Mouse (Mus musculus) WW6 (cell line): ENCODE measurements around the gene Mgrn1.

Source experiments
- DNase-seq: peaks from one replicate; pipeline ENCODE4 v3.0.0-alpha.2; 2013; ENCODE audit warnings: low read depth, low spot score

Gene Mgrn1

GRCm38 (mm10) chr16:4907972-4908371, 21.9 kb downstream of the Mgrn1 start:
- DNase-seq: no peak

GRCm38 (mm10) chr16:4909745-4910144, 23.7 kb downstream of the Mgrn1 start:
- DNase-seq: no peak

GRCm38 (mm10) chr16:4910758-4911157, 24.7 kb downstream of the Mgrn1 start:
- DNase-seq: no peak

GRCm38 (mm10) chr16:4912074-4912648, 26.1 kb downstream of the Mgrn1 start:
- no peak for DNase-seq

- DNase-seq: no peak
Measured at GRCm38 (mm10) chr16:4912907-4913782, 27.1 kb downstream of the Mgrn1 start.

- DNase-seq: peak; percentile 43
Measured at GRCm38 (mm10) chr16:4913783-4914735, 28.0 kb downstream of the Mgrn1 start.

GRCm38 (mm10) chr16:4915931-4916330, 29.9 kb downstream of the Mgrn1 start:
- no peak for DNase-seq

- DNase-seq: no peak
Measured at GRCm38 (mm10) chr16:4916608-4917007, 30.6 kb downstream of the Mgrn1 start.

- no peak for DNase-seq
Measured at GRCm38 (mm10) chr16:4920556-4920955, 34.5 kb downstream of the Mgrn1 start.

GRCm38 (mm10) chr16:4922481-4922880, 36.4 kb downstream of the Mgrn1 start:
- DNase-seq: no peak

GRCm38 (mm10) chr16:4923996-4924395, 37.9 kb downstream of the Mgrn1 start:
- no peak for DNase-seq

- DNase-seq: no peak
Measured at GRCm38 (mm10) chr16:4927967-4928366, 41.9 kb downstream of the Mgrn1 start.

GRCm38 (mm10) chr16:4928474-4928873, 42.4 kb downstream of the Mgrn1 start:
- DNase-seq: no peak

- no peak for DNase-seq
Measured at GRCm38 (mm10) chr16:4932429-4932828, 46.4 kb downstream of the Mgrn1 start.

- DNase-seq: no peak
Measured at GRCm38 (mm10) chr16:4935430-4935829, 49.4 kb downstream of the Mgrn1 start.

GRCm38 (mm10) chr16:4935931-4936703, 50.1 kb downstream of the Mgrn1 start:
- no peak for DNase-seq

- DNase-seq: no peak
Measured at GRCm38 (mm10) chr16:4937351-4938190, 51.5 kb downstream of the Mgrn1 start.

GRCm38 (mm10) chr16:4938461-4938860, 52.4 kb downstream of the Mgrn1 start, which contains the start of gene Nudt16l1:
Gene Nudt16l1 (plus strand): TSS chr16:4938761.
- DNase-seq: no peak

GRCm38 (mm10) chr16:4938989-4939388, 52.9 kb downstream of the Mgrn1 start:
- peak; percentile 84 for DNase-seq

GRCm38 (mm10) chr16:4939412-4939811, 53.4 kb downstream of the Mgrn1 start:
- no peak for DNase-seq
